Mouse (Mus musculus) liver, embryonic 14.5 days (tissue): ENCODE measurements at regions not wholly inside any gene's neighbourhood (a gene's known extent, or its start where the extent isn't known, plus 50 kb on each side); places are given as distances from the start of the nearest gene placed in this dataset.

Source experiments
- ATAC-seq: fragments of 200-750 bp; cut with Nextera tagmentation; 2 replicates; pipeline ENCODE4 v1.8.0; 2017; ENCODE audit warnings: moderate number of reproducible peaks, mild to moderate bottlenecking, moderate library complexity; ENCODE audit not compliant: insufficient read depth
- DNase-seq, 3 experiments: peaks; one replicate each; pipeline ENCODE4 v3.0.0-alpha.2; 2012 to 2013; ENCODE audit warnings: low read depth in 3 of 3, low spot score in 3 of 3
- H3K27ac ChIP-seq: fragments of 300-500 bp; sonication (generic); 2 replicates; pipeline ENCODE4 v1.5.1; 2014; ENCODE audit warnings: moderate library complexity, mild to moderate bottlenecking, control low read depth, inconsistent platforms
- H3K27me3 ChIP-seq: fragments of 300-500 bp; sonication (generic); 2 replicates; pipeline ENCODE4 v1.6.1; 2014; ENCODE audit warnings: mild to moderate bottlenecking, low read length, moderate library complexity; ENCODE audit not compliant: control insufficient read depth, insufficient read depth
- H3K36me3 ChIP-seq: fragments of 300-500 bp; sonication (generic); replicated peaks from 2 replicates; pipeline ENCODE4 v1.6.1; 2014; ENCODE audit warnings: low read depth; ENCODE audit not compliant: control insufficient read depth, insufficient read depth
- H3K4me1 ChIP-seq, 2 experiments: fragments of 200-500 bp in 1 of 2; fragments of 300-500 bp in 1 of 2; sonication (generic) in 1 of 2; replicated peaks; 2 replicates each; pipeline ENCODE4 v1.6.1; 2012 to 2014; ENCODE audit warnings: antibody characterized with exemption in 1 of 2, inconsistent platforms in 1 of 2, low read length in 1 of 2; ENCODE audit not compliant: control insufficient read depth in 2 of 2, insufficient read depth in 2 of 2
- H3K4me2 ChIP-seq: fragments of 300-500 bp; sonication (generic); 2 replicates; pipeline ENCODE4 v1.6.1; 2014; ENCODE audit warnings: low read depth, mild to moderate bottlenecking, control low read depth, moderate library complexity
- H3K4me3 ChIP-seq, 2 experiments: fragments of 200-500 bp in 1 of 2; fragments of 300-500 bp in 1 of 2; sonication (generic) in 1 of 2; 2 replicates each; pipeline ENCODE4 v1.5.1; 2012 to 2014; ENCODE audit warnings: low read depth in 2 of 2, low read length in 2 of 2, mild to moderate bottlenecking in 2 of 2, control low read depth in 1 of 2, inconsistent platforms in 1 of 2, moderate library complexity in 1 of 2; ENCODE audit not compliant: insufficient read depth in 1 of 2
- H3K9ac ChIP-seq: fragments of 300-500 bp; sonication (generic); replicated peaks from 2 replicates; pipeline ENCODE4 v1.6.1; 2014; ENCODE audit warnings: mild to moderate bottlenecking, control low read depth, moderate library complexity
- H3K9me3 ChIP-seq: fragments of 300-500 bp; sonication (generic); 2 replicates; pipeline ENCODE4 v1.6.1; 2016; ENCODE audit warnings: low read length, mixed read lengths; ENCODE audit not compliant: control insufficient read depth
- CTCF ChIP-seq: IDR thresholded peaks from 2 replicates; pipeline ENCODE4 v1.5.1; 2016; ENCODE audit warnings: antibody characterized with exemption, low read depth, control low read depth
- EP300 ChIP-seq: IDR thresholded peaks from 2 replicates; pipeline ENCODE4 v1.6.1; 2016; ENCODE audit warnings: antibody characterized with exemption, low read depth
- whole genome bisulfite sequencing: fragments of 180-500 bp; shearing (Covaris S2); extraction: QIAGEN DNeasy Blood & Tissue Kit; methylation state at CpG from one replicate; pipeline ENCODE4 v1.1.7; 2014; ENCODE audit not compliant: insufficient replicate concordance; 5-methylcytosine and 5-hydroxymethylcytosine counted together

DNA sequence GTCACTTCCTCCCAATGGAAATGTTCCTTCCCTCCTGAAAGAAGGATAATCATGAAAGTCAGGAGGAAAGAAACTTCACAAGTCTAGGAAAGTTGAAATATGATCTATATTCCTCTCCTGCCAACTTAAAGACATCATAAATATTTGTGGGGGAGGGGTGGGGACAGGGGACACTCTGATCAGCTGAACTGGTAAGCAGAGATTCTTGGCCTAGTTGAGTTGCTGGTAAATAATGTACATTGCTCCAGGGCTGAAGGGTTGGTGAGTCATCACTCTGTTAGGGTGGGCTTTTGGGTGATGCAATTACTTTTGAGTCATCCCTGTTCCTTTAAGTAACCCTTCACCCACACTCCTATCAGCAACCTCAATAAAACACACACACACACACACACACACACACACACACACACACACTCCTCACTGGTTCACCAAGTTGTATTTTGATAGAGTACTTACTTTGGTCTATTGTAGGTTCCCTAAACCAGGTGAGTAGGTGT lies 56.0 kb downstream of the Ccdc71l start:
- no peak for DNase-seq
- no peak for ATAC-seq
- TF ChIP-seq EP300 (no peak), CTCF (no peak)
- Histone ChIP-seq H3K36me3 (no peaks in the 10 kb centered on the region), H3K27me3 (no peaks in the 10 kb centered on the region), H3K9me3 (no peaks in the 10 kb centered on the region), H3K27ac (no peak overlapping the region), H3K4me1 (no peaks in the 10 kb centered on the region), H3K4me3 (no peak overlapping the region), H3K4me2 (no peak overlapping the region), H3K9ac (no peak overlapping the region)

DNA sequence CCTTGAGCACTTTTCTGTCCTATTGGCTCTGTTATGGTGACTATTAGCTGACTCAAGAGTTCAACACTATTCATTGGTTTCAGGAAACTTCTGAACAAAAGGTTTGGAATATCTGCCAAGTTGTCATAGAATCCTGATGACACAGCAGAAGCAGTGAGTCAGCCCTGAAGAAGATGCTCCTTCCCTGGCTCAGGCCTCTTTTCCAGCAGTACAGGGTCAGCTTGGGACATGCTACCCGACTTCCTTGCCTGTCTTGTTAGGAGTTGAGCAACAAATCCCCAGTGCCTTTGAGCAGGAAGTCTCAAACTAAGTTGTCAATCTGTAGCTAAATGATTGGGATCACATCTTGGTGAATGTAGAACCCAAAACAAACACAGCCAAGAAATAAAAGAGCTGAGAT lies 56.6 kb downstream of the Ccdc71l start:
- Histone ChIP-seq H3K27me3 (no peaks in the 10 kb centered on the region), H3K4me3 (no peak overlapping the region), H3K27ac (no peak overlapping the region), H3K4me1 (no peaks in the 10 kb centered on the region), H3K4me2 (no peak overlapping the region), H3K9ac (no peak overlapping the region), H3K9me3 (no peaks in the 10 kb centered on the region), H3K36me3 (no peaks in the 10 kb centered on the region)
- TF ChIP-seq EP300 (no peak), CTCF (no peak)
- 10% methylated on average over 1 of the region's 1 CpGs for WGBS
- ATAC-seq (no peak), DNase-seq (no peak)

DNA sequence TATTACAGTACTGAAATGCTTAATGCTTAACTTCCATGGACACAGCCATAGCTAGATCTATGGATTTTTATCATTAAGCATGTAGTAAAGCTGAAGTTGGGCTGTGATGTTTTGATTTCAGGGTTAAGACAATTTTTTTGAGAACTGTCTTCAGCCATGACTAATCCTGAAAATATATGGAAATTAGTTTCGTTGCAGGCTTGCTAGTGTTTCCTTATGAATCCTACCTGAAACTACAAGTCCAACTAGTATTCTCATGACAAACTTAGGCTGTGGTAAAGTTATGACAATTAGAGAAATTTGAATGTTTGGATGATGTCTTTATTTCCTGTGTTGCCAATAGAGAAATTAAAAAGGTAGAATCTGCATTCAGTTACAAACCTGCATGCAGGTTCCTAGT lies 59.7 kb downstream of the Ccdc71l start:
- H3K9me3 ChIP-seq, result no peaks in the 10 kb centered on the region
- no peak overlapping the region for H3K27ac ChIP-seq
- DNase-seq (no peak), ATAC-seq (no peak)
- H3K4me3 ChIP-seq, result no peak overlapping the region
- no peaks in the 10 kb centered on the region for H3K4me1 ChIP-seq
- no peaks in the 10 kb centered on the region for H3K27me3 ChIP-seq
- H3K36me3 ChIP-seq, result no peaks in the 10 kb centered on the region
- TF ChIP-seq EP300 (no peak), CTCF (no peak)
- WGBS, result 43% methylated on average over 1 of the region's 1 CpGs
- H3K4me2 ChIP-seq, result no peak overlapping the region
- H3K9ac ChIP-seq, result no peak overlapping the region

DNA sequence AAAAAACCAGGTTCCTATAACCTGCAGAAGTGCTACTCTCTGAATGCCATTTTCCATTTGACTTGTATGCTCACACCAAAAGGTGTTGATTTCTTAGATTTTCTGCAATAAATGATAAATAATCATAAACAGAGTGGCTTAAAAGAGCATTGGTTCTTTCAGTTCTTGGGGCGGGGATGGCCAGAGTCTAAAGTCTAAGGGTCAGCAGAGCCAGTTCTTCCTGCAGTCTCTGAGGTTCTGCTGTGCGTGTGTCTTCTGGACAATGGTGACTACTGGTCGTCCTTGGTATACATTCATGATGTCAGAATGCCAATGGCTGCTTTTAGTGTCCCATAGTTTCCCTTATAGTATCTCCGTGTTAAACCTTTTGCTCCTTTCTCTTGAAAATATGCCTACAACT lies 66.3 kb downstream of the Ccdc71l start:
- ATAC-seq, result no peak
- Histone ChIP-seq H3K27ac (no peak overlapping the region), H3K4me3 (no peak overlapping the region), H3K36me3 (no peaks in the 10 kb centered on the region), H3K9ac (no peak overlapping the region), H3K4me1 (no peaks in the 10 kb centered on the region), H3K9me3 (no peaks in the 10 kb centered on the region), H3K4me2 (no peak overlapping the region), H3K27me3 (no peaks in the 10 kb centered on the region)
- DNase-seq, result no peak
- WGBS, result 50% methylated on average over 4 of the region's 4 CpGs
- no peak for TF ChIP-seq CTCF
- TF ChIP-seq EP300, result no peak

DNA sequence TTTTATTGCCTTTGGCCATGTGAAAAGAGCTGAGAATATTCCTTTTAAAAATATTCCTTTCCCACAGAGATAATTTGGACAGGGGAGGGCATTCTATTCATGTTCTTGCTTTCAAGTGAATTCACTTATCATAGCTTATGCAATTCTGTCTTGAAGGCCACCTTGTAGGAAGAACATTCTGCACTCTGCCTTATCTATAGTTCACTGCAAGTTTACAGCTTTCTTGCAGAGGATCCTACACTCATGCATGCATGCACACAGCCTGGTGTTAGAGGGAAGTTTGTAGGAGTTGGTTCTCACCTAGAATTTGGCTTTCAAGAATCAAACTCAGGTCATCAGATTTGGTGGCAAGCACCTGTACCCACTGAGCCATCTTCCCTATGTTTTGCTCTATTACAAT lies 67.4 kb downstream of the Ccdc71l start:
- Histone ChIP-seq H3K9me3 (no peaks in the 10 kb centered on the region), H3K4me3 (no peak overlapping the region), H3K9ac (no peak overlapping the region), H3K4me1 (no peaks in the 10 kb centered on the region), H3K27me3 (no peaks in the 10 kb centered on the region), H3K27ac (no peak overlapping the region), H3K4me2 (no peak overlapping the region), H3K36me3 (no peaks in the 10 kb centered on the region)
- DNase-seq (no peak), ATAC-seq (no peak)
- TF ChIP-seq EP300, result no peak
- TF ChIP-seq CTCF, result no peak

DNA sequence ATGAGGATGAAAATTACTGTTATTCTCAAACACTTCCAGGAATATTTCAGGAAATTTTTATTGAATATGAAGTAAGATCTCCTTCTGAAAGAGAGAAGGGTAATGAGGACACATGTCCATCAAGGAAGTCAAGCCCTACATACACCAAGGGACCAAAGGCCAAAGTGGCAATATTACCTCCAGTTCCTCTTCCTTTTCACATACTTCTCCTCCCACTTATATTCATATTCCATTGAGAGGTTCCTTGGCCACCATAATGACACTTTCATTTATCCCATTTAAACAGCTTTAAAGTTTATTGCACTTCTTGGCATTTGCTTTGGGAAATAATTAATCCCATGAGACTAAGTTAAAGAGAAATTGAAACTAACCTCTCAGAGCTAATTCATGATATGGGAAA lies 70.9 kb downstream of the Ccdc71l start:
- ATAC-seq (no peak), DNase-seq (no peak)
- Histone ChIP-seq H3K4me3 (no peak overlapping the region), H3K36me3 (no peaks in the 10 kb centered on the region), H3K27me3 (no peaks in the 10 kb centered on the region), H3K4me2 (no peak overlapping the region), H3K9ac (no peak overlapping the region), H3K9me3 (no peaks in the 10 kb centered on the region), H3K27ac (no peak overlapping the region), H3K4me1 (0 out of 4 replicates have a peak, but pooled peaks cover 0 to under 1% of the 10 kb centered on the region in 2 experiments)
- no peak for TF ChIP-seq EP300
- TF ChIP-seq CTCF, result no peak
